Mouse (Mus musculus) neural tube, postnatal 0 days (tissue): Measurements from ENCODE around the gene Zfp966. TPM values are rescaled to one million over a fixed set of nuclear protein-coding genes. Genes with fewer than 3 reads are reported as not detected.

Source experiments
- polyA plus RNA-seq: library from polyadenylated mRNA; unstranded; fragments of >200 nt; fragmentation: Nextera tagmentation; extraction: Ambion mirVana; gene quantifications from 2 replicates; pipeline ENCODE4 v1.2.1, GENCODE M21; 2015

Zfp966 gene
- 0.49 and 0.65 TPM in 2 replicates for polyA plus RNA-seq

GRCm38 (mm10) chr2:175931000-175931399 lies at the start of gene Zfp966:
Gene Zfp966 (minus strand): TSS chr2:175931100.

GRCm38 (mm10) chr2:175965031-175965430 lies 34.1 kb upstream of the Zfp966 start, which contains the start of gene Gm2026:
Gene Gm2026 (plus strand): TSS chr2:175965331.

GRCm38 (mm10) chr2:175869024-175869423 lies 61.9 kb downstream of the Zfp966 start, which contains the start of gene Gm6710:
Gene Gm6710 (plus strand): TSS chr2:175869219.

Other genes with a start within 250 kb of the Zfp966 start
- 14.9 and 27.2 TPM in 2 replicates for gene Zfp969, start 227.5 kb downstream of the Zfp966 start, polyA plus RNA-seq
- gene Gm2007, start 189.6 kb downstream of the Zfp966 start, polyA plus RNA-seq = 3.1 TPM in 1 of 2 replicates, not detected in the other
- gene Gm14288, start 130.0 kb downstream of the Zfp966 start, polyA plus RNA-seq = 1.8 and 2.3 TPM in 2 replicates
- gene Gm6710, start 61.9 kb downstream of the Zfp966 start, polyA plus RNA-seq = 34.2 and 38.5 TPM in 2 replicates
- gene Gm2026, start 34.2 kb upstream of the Zfp966 start, polyA plus RNA-seq = 21.3 and 28.0 TPM in 2 replicates
- gene Gm2004, start 218.7 kb upstream of the Zfp966 start, polyA plus RNA-seq = 0.29 and 0.32 TPM in 2 replicates